Mouse (Mus musculus): ENCODE results near the gene Dnal4. TPM values are rescaled to one million over a fixed set of nuclear protein-coding genes. Genes with fewer than 3 reads are reported as not detected.

The Dnal4 gene
- polyA plus RNA-seq, 1 experiment from 2014 or later, result 64.6 TPM

- DNase-seq (ENCODE audit: low spot score) (no peak), ATAC-seq (ENCODE audit: low FRiP score) (no peak)
- H3K4me3 ChIP-seq (replicated peaks; ENCODE audit: low read length), result no peak overlapping the region
- H3K27ac ChIP-seq, result no peak overlapping the region
- no peaks in the 10 kb centered on the region for H3K27me3 ChIP-seq (ENCODE audit: control insufficient read depth, insufficient read depth, low read length)
- 93% methylated on average over 8 of the region's 8 CpGs for WGBS
- H3K36me3 ChIP-seq (replicated peaks; ENCODE audit: control insufficient read depth, insufficient read depth), result peaks cover 73% of the 10 kb centered on the region
- H3K4me2 ChIP-seq (replicated peaks), result no peak overlapping the region
- no peaks in the 10 kb centered on the region for H3K4me1 ChIP-seq (replicated peaks; ENCODE audit: control insufficient read depth, insufficient read depth, low read length)
- no peak overlapping the region for H3K9ac ChIP-seq
- no peaks in the 10 kb centered on the region for H3K9me3 ChIP-seq (ENCODE audit: control insufficient read depth, low read length)
Observed at GRCm38 (mm10) chr15:79720267-79720666, 57.4 kb downstream of the Dnal4 start.

- ATAC-seq (ENCODE audit: low FRiP score) (no peak), DNase-seq (ENCODE audit: low spot score) (no peak)
- Histone ChIP-seq H3K9me3 (ENCODE audit: control insufficient read depth, low read length) (no peaks in the 10 kb centered on the region), H3K27ac (no peak overlapping the region), H3K27me3 (ENCODE audit: control insufficient read depth, insufficient read depth, low read length) (no peaks in the 10 kb centered on the region), H3K9ac (no peak overlapping the region), H3K36me3 (replicated peaks; ENCODE audit: control insufficient read depth, insufficient read depth) (peaks cover 95% of the 10 kb centered on the region), H3K4me2 (replicated peaks) (no peak overlapping the region), H3K4me3 (replicated peaks; ENCODE audit: low read length) (no peak overlapping the region), H3K4me1 (replicated peaks; ENCODE audit: control insufficient read depth, insufficient read depth, low read length) (no peaks in the 10 kb centered on the region)
- 89% methylated on average over 6 of the region's 6 CpGs for WGBS
Observed at GRCm38 (mm10) chr15:79716710-79717109, 60.9 kb downstream of the Dnal4 start.

GRCm38 (mm10) chr15:79715646-79716045, 62.0 kb downstream of the Dnal4 start:
- no peak for ATAC-seq (ENCODE audit: low FRiP score)
- WGBS, result 94% methylated on average over 7 of the region's 7 CpGs

More at GRCm38 (mm10) chr15:79715646-79716045, 62.0 kb downstream of the Dnal4 start:
- Histone ChIP-seq H3K4me3 (replicated peaks; ENCODE audit: low read length) (no peak overlapping the region), H3K4me2 (replicated peaks) (no peak overlapping the region), H3K36me3 (replicated peaks; ENCODE audit: control insufficient read depth, insufficient read depth) (peaks cover 97% of the 10 kb centered on the region), H3K9ac (no peak overlapping the region), H3K4me1 (replicated peaks; ENCODE audit: control insufficient read depth, insufficient read depth, low read length) (no peaks in the 10 kb centered on the region), H3K27ac (no peak overlapping the region), H3K9me3 (ENCODE audit: control insufficient read depth, low read length) (no peaks in the 10 kb centered on the region), H3K27me3 (ENCODE audit: control insufficient read depth, insufficient read depth, low read length) (no peaks in the 10 kb centered on the region)
- no peak for DNase-seq (ENCODE audit: low spot score)

Other genes starting within 250 kb of the Dnal4 start
- gene Ddx17, start 231.1 kb downstream of the Dnal4 start, polyA plus RNA-seq (2014; fragmentation: Nextera tagmentation; extraction: Ambion mirVana), result 87.3 and 92.4 TPM in 2 replicates
- 0.80 and 1.4 TPM in 2 replicates for gene Dmc1, start 172.7 kb downstream of the Dnal4 start, polyA plus RNA-seq (2014; fragmentation: Nextera tagmentation; extraction: Ambion mirVana)
- gene Fam227a, start 118.9 kb downstream of the Dnal4 start, polyA plus RNA-seq (2014; fragmentation: Nextera tagmentation; extraction: Ambion mirVana), result 3.3 and 7.6 TPM in 2 replicates
- gene Cby1, start 118.7 kb downstream of the Dnal4 start, polyA plus RNA-seq (2014; fragmentation: Nextera tagmentation; extraction: Ambion mirVana), result 85.4 and 85.5 TPM in 2 replicates
- gene Tomm22, start 107.0 kb downstream of the Dnal4 start, polyA plus RNA-seq (2014; fragmentation: Nextera tagmentation; extraction: Ambion mirVana), result 241 and 244 TPM in 2 replicates
- gene Josd1, start 89.9 kb downstream of the Dnal4 start, polyA plus RNA-seq (2014; fragmentation: Nextera tagmentation; extraction: Ambion mirVana), result 16.1 and 18.6 TPM in 2 replicates
- 43.1 and 43.4 TPM in 2 replicates for gene Gtpbp1, start 87.0 kb downstream of the Dnal4 start, polyA plus RNA-seq (2014; fragmentation: Nextera tagmentation; extraction: Ambion mirVana)
- gene Sun2, start 35.3 kb downstream of the Dnal4 start, polyA plus RNA-seq (2014; fragmentation: Nextera tagmentation; extraction: Ambion mirVana), result 5.9 and 6.7 TPM in 2 replicates
- gene Nptxr, start 26.9 kb upstream of the Dnal4 start, polyA plus RNA-seq (2014; fragmentation: Nextera tagmentation; extraction: Ambion mirVana), result 20.9 and 24.8 TPM in 2 replicates
- 1.4 and 5.5 TPM in 2 replicates for gene Npcd, start 56.4 kb upstream of the Dnal4 start, polyA plus RNA-seq (2014; fragmentation: Nextera tagmentation; extraction: Ambion mirVana)
- 36.9 and 39.8 TPM in 2 replicates for gene Cbx6, start 56.8 kb upstream of the Dnal4 start, polyA plus RNA-seq (2014; fragmentation: Nextera tagmentation; extraction: Ambion mirVana)
- gene Apobec3, start 113.8 kb upstream of the Dnal4 start, polyA plus RNA-seq (2014; fragmentation: Nextera tagmentation; extraction: Ambion mirVana), result 4.9 and 5.1 TPM in 2 replicates
- 3.2 and 4.0 TPM in 2 replicates for gene Cbx7, start 193.3 kb upstream of the Dnal4 start, polyA plus RNA-seq (2014; fragmentation: Nextera tagmentation; extraction: Ambion mirVana)
- 7.3 and 7.5 TPM in 2 replicates for gene Pdgfb, start 237.1 kb upstream of the Dnal4 start, polyA plus RNA-seq (2014; fragmentation: Nextera tagmentation; extraction: Ambion mirVana)